Mouse (Mus musculus) liver, postnatal 0 days (tissue): ENCODE results near the gene Glt8d2.
A peak's percentile ranks its signal among the peaks of the same experiment; 100 is the strongest.

Source experiments
- CTCF ChIP-seq: sonication (generic); IDR thresholded peaks from 2 replicates; pipeline ENCODE4 v1.5.1; 2016; ENCODE audit warnings: antibody characterized with exemption, low read depth
- EP300 ChIP-seq: IDR thresholded peaks from 2 replicates; pipeline ENCODE4 v1.6.1; 2016; ENCODE audit warnings: antibody characterized with exemption, low read depth, mild to moderate bottlenecking

DNA sequence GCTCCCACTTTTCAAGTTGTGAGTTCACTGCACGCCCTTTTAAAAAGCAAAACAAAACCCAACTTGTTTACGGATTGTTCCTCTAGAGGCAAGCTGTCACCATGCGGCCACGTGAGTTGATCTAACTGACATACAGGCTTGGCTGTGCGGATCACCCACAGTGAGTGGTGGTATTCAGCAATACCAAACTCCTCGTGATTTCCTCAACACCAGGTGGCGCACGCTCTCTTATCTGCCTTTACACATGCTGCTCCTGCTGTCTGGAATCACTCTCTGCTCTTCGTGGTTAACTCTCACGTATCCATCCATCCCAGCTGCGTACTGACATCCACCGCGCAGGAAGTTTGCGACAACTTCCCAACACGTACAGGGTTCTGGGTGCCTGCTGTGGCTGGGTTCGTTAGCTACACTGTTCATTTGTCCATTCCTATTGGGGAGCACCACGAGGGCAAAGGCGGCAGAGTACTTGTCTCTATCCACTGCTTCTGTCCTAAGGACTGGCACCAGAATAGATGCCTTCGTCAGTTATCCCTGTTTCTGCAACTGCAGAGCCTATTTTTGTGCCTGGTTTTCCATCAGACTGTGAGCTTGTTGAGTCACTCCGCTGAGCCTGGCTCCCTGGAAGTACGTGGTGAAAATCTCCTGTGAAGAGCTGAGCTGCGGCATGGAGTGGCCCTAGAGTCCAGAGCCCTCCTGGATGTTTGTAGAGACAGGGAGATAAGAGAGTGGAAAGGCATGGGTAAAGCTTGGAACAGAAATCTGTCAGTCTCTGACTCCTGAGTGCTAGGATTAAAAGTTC, 23.8 kb downstream of the Glt8d2 start:
- TF ChIP-seq CTCF: peak; percentile 94
- no peak for TF ChIP-seq EP300
